Mouse (Mus musculus) midbrain, postnatal 0 days (tissue): ENCODE data around the gene Fam20a. TPM values are rescaled to one million over a fixed set of nuclear protein-coding genes. Genes with fewer than 3 reads are reported as not detected.

Experiments
- ATAC-seq: fragments of 200-750 bp; cut with Nextera tagmentation; 2 replicates; pipeline ENCODE4 v1.8.0; 2017; ENCODE audit warnings: moderate number of reproducible peaks, mild to moderate bottlenecking, moderate TSS enrichment, moderate library complexity; ENCODE audit not compliant: low FRiP score
- DNase-seq: peaks from one replicate; pipeline ENCODE4 v3.0.0-alpha.2; 2015; ENCODE audit warnings: low spot score
- H3K27ac ChIP-seq: fragments of 300-500 bp; sonication (generic); 2 replicates; pipeline ENCODE4 v1.5.1; 2014; ENCODE audit warnings: low read depth, mild to moderate bottlenecking, low read length, mixed read lengths
- H3K27me3 ChIP-seq: fragments of 300-500 bp; sonication (generic); 2 replicates; pipeline ENCODE4 v1.6.1; 2014; ENCODE audit warnings: low read length, control low read depth, mixed read lengths; ENCODE audit not compliant: insufficient read depth
- H3K36me3 ChIP-seq: fragments of 300-500 bp; sonication (generic); 2 replicates; pipeline ENCODE4 v1.6.1; 2014; ENCODE audit warnings: low read length, control low read depth, mixed read lengths; ENCODE audit not compliant: insufficient read depth
- H3K4me1 ChIP-seq: fragments of 300-500 bp; sonication (generic); 2 replicates; pipeline ENCODE4 v1.6.1; 2014; ENCODE audit warnings: mild to moderate bottlenecking, control low read depth, antibody characterized with exemption, low read length, mixed read lengths; ENCODE audit not compliant: insufficient read depth
- H3K4me2 ChIP-seq: fragments of 300-500 bp; sonication (generic); 2 replicates; pipeline ENCODE4 v1.6.1; 2014; ENCODE audit warnings: low read depth, mild to moderate bottlenecking, low read length, mixed read lengths; ENCODE audit not compliant: poor library complexity, severe bottlenecking
- H3K4me3 ChIP-seq: fragments of 300-500 bp; sonication (generic); 2 replicates; pipeline ENCODE4 v1.5.1; 2014; ENCODE audit warnings: low read depth, mild to moderate bottlenecking, low read length, moderate library complexity
- H3K9ac ChIP-seq: fragments of 300-500 bp; sonication (generic); replicated peaks from 2 replicates; pipeline ENCODE4 v1.6.1; 2014; ENCODE audit warnings: mild to moderate bottlenecking, low read length, moderate library complexity, mixed read lengths; ENCODE audit not compliant: poor library complexity, severe bottlenecking
- H3K9me3 ChIP-seq: fragments of 300-500 bp; sonication (generic); 2 replicates; pipeline ENCODE4 v1.6.1; 2016; ENCODE audit warnings: low read length, control low read depth
- CTCF ChIP-seq: IDR thresholded peaks from 2 replicates; pipeline ENCODE4 v1.5.1; 2016; ENCODE audit warnings: antibody characterized with exemption, mild to moderate bottlenecking
- WGBS: fragments of 180-500 bp; shearing (Covaris S2); extraction: QIAGEN DNeasy Blood & Tissue Kit; methylation state at CpG from one replicate; pipeline ENCODE4 v1.1.7; 2014; 5-methylcytosine and 5-hydroxymethylcytosine counted together
- polyA plus RNA-seq: library from polyadenylated mRNA; unstranded; fragments of >200 nt; fragmentation: Nextera tagmentation; extraction: Ambion mirVana; gene quantifications from 2 replicates; pipeline ENCODE4 v1.2.1, GENCODE M21; 2015
- total RNA-seq: library from RNA; depleted of rRNA; stranded (reverse); fragments of >200 nt; gene quantifications from 2 replicates; pipeline ENCODE4 v1.2.3, GENCODE M21; 2014

Gene Fam20a
- total and polyA plus RNA-seq, 2 experiments from 2014 or later: 6.1 to 8.9 TPM

- Histone ChIP-seq H3K27ac (no peak overlapping the region), H3K9ac (no peak overlapping the region), H3K4me2 (no peak overlapping the region), H3K27me3 (0 out of 2 replicates have a peak, but pooled peaks cover 4% of the 10 kb centered on the region), H3K4me3 (no peak overlapping the region), H3K9me3 (no peaks in the 10 kb centered on the region), H3K4me1 (peaks cover 7% of the 10 kb centered on the region; the same call in 1 of the 2 replicates), H3K36me3 (no peaks in the 10 kb centered on the region)
- DNase-seq (no peak), ATAC-seq (no peak)
- 83% methylated on average over 15 of the region's 15 CpGs for WGBS
- TF ChIP-seq CTCF: no peak
Observed at GRCm38 (mm10) chr11:109717966-109718895, 3.8 kb downstream of the Fam20a start.

- no peak for ATAC-seq
- Histone ChIP-seq H3K9me3 (no peaks in the 10 kb centered on the region), H3K9ac (no peak overlapping the region), H3K36me3 (no peaks in the 10 kb centered on the region), H3K4me3 (no peak overlapping the region), H3K27me3 (0 out of 2 replicates have a peak, but pooled peaks cover 4% of the 10 kb centered on the region), H3K4me2 (no peak overlapping the region), H3K4me1 (peaks cover 7% of the 10 kb centered on the region; the same call in 1 of the 2 replicates), H3K27ac (no peak overlapping the region)
- 80% methylated on average over 5 of the region's 5 CpGs for WGBS
- TF ChIP-seq CTCF: no peak
- DNase-seq: no peak
Observed at GRCm38 (mm10) chr11:109717448-109717847, 4.6 kb downstream of the Fam20a start.

- H3K4me1 ChIP-seq: peaks cover 7% of the 10 kb centered on the region; the same call in 1 of the 2 replicates
- H3K4me2 ChIP-seq: no peak overlapping the region
- ATAC-seq (no peak), DNase-seq (no peak)
- no peak overlapping the region for H3K4me3 ChIP-seq
- H3K27me3 ChIP-seq: no peaks in the 10 kb centered on the region
- no peaks in the 10 kb centered on the region for H3K36me3 ChIP-seq
- TF ChIP-seq CTCF: no peak
- 75% methylated on average over 7 of the region's 7 CpGs for WGBS
- H3K9me3 ChIP-seq: no peaks in the 10 kb centered on the region
- no peak overlapping the region for H3K9ac ChIP-seq
- H3K27ac ChIP-seq: no peak overlapping the region
Observed at GRCm38 (mm10) chr11:109716981-109717380, 5.1 kb downstream of the Fam20a start.

GRCm38 (mm10) chr11:109715311-109715781 is 6.7 kb downstream of the Fam20a start:
- Histone ChIP-seq H3K36me3 (no peaks in the 10 kb centered on the region), H3K4me1 (no peaks in the 10 kb centered on the region), H3K9me3 (no peaks in the 10 kb centered on the region), H3K27ac (no peak overlapping the region), H3K9ac (no peak overlapping the region), H3K27me3 (no peaks in the 10 kb centered on the region), H3K4me3 (no peak overlapping the region), H3K4me2 (no peak overlapping the region)
- no peak for TF ChIP-seq CTCF
- WGBS: 89% methylated on average over 12 of the region's 12 CpGs
- no peak for DNase-seq
- ATAC-seq: no peak

- Histone ChIP-seq H3K27ac (no peak overlapping the region), H3K27me3 (no peaks in the 10 kb centered on the region), H3K4me1 (no peaks in the 10 kb centered on the region), H3K4me3 (no peak overlapping the region), H3K4me2 (no peak overlapping the region), H3K36me3 (no peaks in the 10 kb centered on the region), H3K9ac (no peak overlapping the region), H3K9me3 (no peaks in the 10 kb centered on the region)
- DNase-seq (no peak), ATAC-seq (no peak)
- WGBS: 84% methylated on average over 17 of the region's 17 CpGs
- no peak for TF ChIP-seq CTCF
Observed at GRCm38 (mm10) chr11:109714341-109715247, 7.5 kb downstream of the Fam20a start.
